Mouse (Mus musculus) MEL-GATA-1-ER (cell line): Measurements from ENCODE around the gene Rapsn.
A peak's percentile ranks its signal among the peaks of the same experiment; 100 is the strongest.

ENCODE experiments used
- DNase-seq: peaks from one replicate; pipeline ENCODE4 v3.0.0-alpha.2; 2012; ENCODE audit warnings: low read depth; ENCODE audit errors: extremely low read depth

The Rapsn gene

GRCm38 (mm10) chr2:91080784-91081513 is 45.5 kb downstream of the Rapsn start:
- DNase-seq: no peak

GRCm38 (mm10) chr2:91081775-91082695 is 46.6 kb downstream of the Rapsn start, which contains the start of gene Spi1:
TSS of gene Spi1 (plus strand) at chr2:91082390.
- no peak for DNase-seq

- no peak for DNase-seq
These were observed 47.4 kb downstream of the Rapsn start for GRCm38 (mm10) chr2:91082844-91083243.

GRCm38 (mm10) chr2:91083366-91083940 is 48.0 kb downstream of the Rapsn start:
- no peak for DNase-seq

GRCm38 (mm10) chr2:91084179-91084820 is 48.9 kb downstream of the Rapsn start:
- DNase-seq: no peak

GRCm38 (mm10) chr2:91085494-91086391 is 50.3 kb downstream of the Rapsn start:
- no peak for DNase-seq

GRCm38 (mm10) chr2:91086392-91087237 is 51.2 kb downstream of the Rapsn start:
- DNase-seq: peak; percentile 63

GRCm38 (mm10) chr2:91087453-91087852 is 52.0 kb downstream of the Rapsn start:
- no peak for DNase-seq

GRCm38 (mm10) chr2:91088987-91089386 is 53.6 kb downstream of the Rapsn start:
- DNase-seq: no peak

- DNase-seq: no peak
These were observed 54.8 kb downstream of the Rapsn start for GRCm38 (mm10) chr2:91090208-91090607.

- DNase-seq: no peak
These were observed 55.4 kb downstream of the Rapsn start for GRCm38 (mm10) chr2:91090827-91091226.
